ENCODE assay signal across 9 mouse cellular contexts in genomic region chr14:19858808-19859776, GRCm38 (mm10). TPM values are rescaled to one million over a fixed set of nuclear protein-coding genes. Genes with fewer than 3 reads are reported as not detected.
A peak's percentile ranks its signal among the peaks of the same experiment; 100 is the strongest.
DNase-seq lines count a peak whose midpoint lies in the region; ATAC-seq and TF ChIP-seq lines count a peak whose summit lies in the region.
"Had no signal": no experiment of that assay in that cellular context is flagged by ENCODE, and none has a peak within 500 bp of the region (broad histone marks: within the 10 kb centered on the region; RNA-seq: fewer than 3 reads in every experiment).

No protein-coding gene starts in this region.

- DNase-seq in CD4-positive, CD25-positive, alpha-beta regulatory T cell, adult 2 months (ENCODE audit: low read depth, low spot score), result peak; percentile 14
- peak; percentile 78 for DNase-seq in lung, embryonic 14.5 days
- no peak for DNase-seq in lung, postnatal 14 days
- peak; percentile 40 to 44 for DNase-seq in left cerebral cortex, adult 2 months (ENCODE audit: extremely low spot score in 1 of 2, low spot score in 2 of 2)
- no peak for DNase-seq in ovary, postnatal 14 days (ENCODE audit: low spot score)
- DNase-seq in heart, adult 8-10 months (ENCODE audit: low spot score), result no peak

- TF ChIP-seq POLR2A in cortical plate, adult 2 months (IDR thresholded peaks at IDR 0.05; ENCODE audit: extremely low read depth, insufficient read depth, low read length), result no peak

- no peaks in the 10 kb centered on the region for H3K36me3 ChIP-seq in lung, embryonic 14.5 days (ENCODE audit: insufficient read depth)

- no peak overlapping the region for H3K4me3 ChIP-seq in lung, embryonic 14.5 days (ENCODE audit: low read depth, low read length)
- H3K4me3 ChIP-seq in cortical plate, adult 2 months (ENCODE audit: insufficient read depth, low read length), result peak overlapping the region; percentile 75
- H3K4me3 ChIP-seq in left cerebral cortex, adult 2 months, result peak overlapping the region; percentile 40

- intact Hi-C loops in left cerebral cortex, adult 2 months (cut with DNase I), result loop anchor here (1.0 to 5.0 kb wide), 3 partner anchors 48 to 208 kb away; partner anchors contain the start of gene Gng2

- H3K4me2 ChIP-seq in lung, embryonic 14.5 days, result no peak overlapping the region

- ATAC-seq in CD4-positive, CD25-positive, alpha-beta regulatory T cell, adult 4 months, result no peak
- ATAC-seq in lung, embryonic 14.5 days (ENCODE audit: insufficient read depth), result no peak; the same call in 1 of the 2 replicates

- TF ChIP-seq CTCF in lung, embryonic 14.5 days (IDR thresholded peaks at IDR 0.05; ENCODE audit: low read depth), result peak; percentile 34
- TF ChIP-seq CTCF in cortical plate, adult 2 months (IDR thresholded peaks at IDR 0.05; ENCODE audit: extremely low read depth, insufficient read depth, low read length), result no peak
- TF ChIP-seq CTCF in left cerebral cortex, adult 2 months (IDR thresholded peaks at IDR 0.05), result peak; percentile 59

- no peaks in the 10 kb centered on the region for H3K4me1 ChIP-seq in lung, embryonic 14.5 days (ENCODE audit: insufficient read depth)
- H3K4me1 ChIP-seq in cortical plate, adult 2 months (ENCODE audit: control insufficient read depth, insufficient read depth, low read length), result peaks cover 2% of the 10 kb centered on the region; the same call in 1 of the 2 replicates

- no peak overlapping the region for H3K27ac ChIP-seq in lung, embryonic 14.5 days (ENCODE audit: low read depth)
- peak overlapping the region; percentile 95 for H3K27ac ChIP-seq in cortical plate, adult 2 months (ENCODE audit: insufficient read depth, low read length)
- H3K27ac ChIP-seq in left cerebral cortex, adult 2 months, result peak overlapping the region; percentile 91
- H3K27ac ChIP-seq: liver, embryonic 14.5 days had no signal

- H3K9me3 ChIP-seq in lung, embryonic 14.5 days (ENCODE audit: low read depth, low read length), result no peaks in the 10 kb centered on the region

- H3K27me3 ChIP-seq in lung, embryonic 14.5 days (ENCODE audit: insufficient read depth, low read length), result no peaks in the 10 kb centered on the region

- 41% methylated on average over 8 of the region's 8 CpGs for WGBS in lung, embryonic 14.5 days

- H3K9ac ChIP-seq in lung, embryonic 14.5 days, result no peak overlapping the region
- H3K9ac ChIP-seq: liver, embryonic 14.5 days had no signal

RNA-seq across cellular contexts. Expression of gene Rtraf, which starts 35.5 kb away (rescaled TPM):
- 100 to 1,000 TPM; 100 to 114 TPM for polyA plus RNA-seq in CD4-positive, CD25-positive, alpha-beta regulatory T cell, adult 4 months (2017; shearing (Covaris generic))
- 230 TPM in 2 replicates for polyA plus RNA-seq in lung, embryonic 14.5 days (2014; fragmentation: Nextera tagmentation; extraction: Ambion mirVana)
- polyA plus RNA-seq in cortical plate, adult 2 months (2012; rRNA removed), result 61.1 and 62.5 TPM in 2 replicates
- total RNA-seq in left cerebral cortex, adult 2 months (2021), result 10 to 100 TPM; 42.9 to 45.1 TPM
- total RNA-seq in heart, adult 8-10 months (2022), result 10 to 100 TPM; 61.4 to 74.2 (median 69.8) TPM

Comparison
In these comparisons a context has a peak if more than half of its experiments do, and no peak if none do; other contexts are left out.
1. DNase-seq: peak in CD4-positive, CD25-positive, alpha-beta regulatory T cell, adult 2 months (single experiment), lung, embryonic 14.5 days (single experiment) and left cerebral cortex, adult 2 months (2 of 2); none in lung, postnatal 14 days (single experiment), ovary, postnatal 14 days (single experiment) and heart, adult 8-10 months (single experiment).